Mouse (Mus musculus): ENCODE data around the gene Ephb2. TPM values are rescaled to one million over a fixed set of nuclear protein-coding genes. Genes with fewer than 3 reads are reported as not detected.

The Ephb2 gene
- polyA plus RNA-seq, 1 experiment from 2014 or later, result 4.2 TPM

DNA sequence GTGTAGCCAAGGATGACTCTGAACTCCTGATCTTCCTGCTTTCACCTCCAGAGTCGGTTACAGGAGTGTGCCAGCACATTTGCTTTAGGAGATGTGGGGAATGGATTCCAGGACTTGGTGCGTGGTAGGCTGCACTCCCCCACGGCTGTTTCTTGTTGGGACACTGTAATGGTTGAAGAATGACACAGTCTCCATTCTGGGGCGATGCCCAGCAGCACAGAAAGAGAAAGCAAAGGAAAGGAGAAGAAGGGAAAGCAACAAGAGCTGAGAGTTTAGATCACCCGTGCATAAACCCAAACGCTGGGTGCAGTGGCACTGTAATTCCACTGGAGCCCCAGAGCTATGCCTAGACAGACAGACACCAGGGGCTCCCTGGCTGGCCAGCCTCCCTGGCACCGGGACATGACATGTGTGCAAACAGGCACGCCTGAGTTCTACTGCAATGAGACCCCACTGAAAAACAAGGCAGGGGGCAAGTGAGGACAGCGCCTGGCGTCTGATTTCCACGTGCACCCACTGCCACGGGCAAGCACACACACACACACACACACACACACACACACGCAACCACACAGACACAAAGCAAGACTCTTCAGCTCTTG lies 104.7 kb downstream of the Ephb2 start:
- Histone ChIP-seq H3K9me3 (no peaks in the 10 kb centered on the region), H3K27me3 (ENCODE audit: insufficient read depth, poor library complexity, severe bottlenecking) (peaks cover 20% of the 10 kb centered on the region; the same call in 1 of the 2 replicates), H3K36me3 (no peaks in the 10 kb centered on the region), H3K4me1 (peaks cover 51% of the 10 kb centered on the region), H3K27ac (peak overlapping the region; percentile 67; the same call in 1 of the 2 replicates), H3K4me3 (no peak overlapping the region)
- no peak for DNase-seq (ENCODE audit: low spot score)
- WGBS, result 72% methylated on average over 13 of the region's 13 CpGs

DNA sequence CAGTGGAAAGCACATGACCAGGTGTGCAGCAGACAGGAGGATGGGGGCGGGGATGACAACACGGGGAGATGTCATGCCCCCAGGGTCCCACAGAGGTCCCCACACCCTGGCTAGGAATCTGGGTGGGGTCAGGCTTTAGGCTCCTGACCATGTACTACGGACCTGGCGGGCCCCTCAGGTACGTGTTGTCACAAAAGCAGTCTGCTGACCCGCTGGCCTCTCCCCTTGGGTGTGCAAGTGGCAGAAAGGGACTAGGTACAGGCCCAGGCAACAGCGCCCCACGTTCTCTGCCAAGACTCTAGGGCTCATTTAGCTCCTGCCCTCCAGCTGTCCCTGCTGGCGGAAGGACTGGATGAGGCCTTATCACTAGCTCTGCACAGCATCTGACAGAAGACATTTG lies 105.3 kb downstream of the Ephb2 start:
- Histone ChIP-seq H3K9me3 (no peaks in the 10 kb centered on the region), H3K27ac (peak overlapping the region; percentile 67; the same call in 1 of the 2 replicates), H3K36me3 (no peaks in the 10 kb centered on the region), H3K27me3 (ENCODE audit: insufficient read depth, poor library complexity, severe bottlenecking) (peaks cover 20% of the 10 kb centered on the region; the same call in 1 of the 2 replicates), H3K4me3 (no peak overlapping the region), H3K4me1 (peaks cover 45% of the 10 kb centered on the region)
- 68% methylated on average over 9 of the region's 9 CpGs for WGBS
- DNase-seq (ENCODE audit: low spot score), result no peak

DNA sequence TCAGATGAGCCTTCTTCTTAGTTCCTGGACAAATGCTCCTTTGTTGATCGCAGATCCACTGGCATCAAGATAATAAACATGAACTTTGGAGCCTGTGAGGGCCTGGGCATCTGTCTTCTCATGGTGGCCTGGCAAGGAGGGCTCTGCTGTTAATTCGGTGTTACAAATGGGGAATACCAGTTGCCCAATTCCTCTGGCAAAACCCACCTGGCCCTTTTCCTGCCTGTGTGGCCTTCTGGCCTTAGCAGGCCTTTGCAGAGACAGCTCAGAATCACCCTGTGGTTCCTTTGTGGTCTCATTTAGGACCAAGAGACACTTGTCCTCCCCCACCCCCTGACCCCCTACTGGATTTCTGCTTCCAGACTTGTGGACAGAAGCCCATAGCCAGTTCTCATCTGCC lies 106.2 kb downstream of the Ephb2 start:
- Histone ChIP-seq H3K27me3 (ENCODE audit: insufficient read depth, poor library complexity, severe bottlenecking) (peaks cover 20% of the 10 kb centered on the region; the same call in 1 of the 2 replicates), H3K4me3 (no peak overlapping the region), H3K4me1 (peaks cover 46% of the 10 kb centered on the region), H3K9me3 (no peaks in the 10 kb centered on the region), H3K36me3 (no peaks in the 10 kb centered on the region), H3K27ac (no peak overlapping the region)
- 89% methylated on average over 2 of the region's 2 CpGs for WGBS
- DNase-seq (ENCODE audit: low spot score), result no peak

DNA sequence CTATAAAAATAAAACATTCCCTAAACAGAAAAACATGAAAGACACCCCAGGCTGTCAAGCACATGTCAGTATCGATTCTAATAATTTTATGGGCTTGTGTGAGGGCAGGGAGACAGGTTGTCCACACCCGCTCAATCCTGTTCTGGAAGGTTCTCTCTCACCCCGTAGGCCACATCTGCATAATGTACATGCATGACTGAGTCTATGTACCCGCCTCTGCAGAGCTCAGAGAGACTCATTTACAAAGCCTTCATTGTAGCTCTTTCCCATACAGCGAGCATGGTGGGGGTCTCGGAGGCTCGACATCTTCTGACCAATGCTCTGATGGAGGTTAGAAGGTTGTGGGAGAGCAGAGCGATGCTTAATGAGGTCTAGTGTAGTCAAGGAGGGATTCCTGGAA lies 108.8 kb downstream of the Ephb2 start:
- DNase-seq (ENCODE audit: low spot score), result no peak
- peaks cover 28% of the 10 kb centered on the region for H3K4me1 ChIP-seq
- H3K4me3 ChIP-seq, result no peak overlapping the region
- peaks cover 17% of the 10 kb centered on the region; the same call in 1 of the 2 replicates for H3K27me3 ChIP-seq (ENCODE audit: insufficient read depth, poor library complexity, severe bottlenecking)
- 82% methylated on average over 8 of the region's 8 CpGs for WGBS
- no peak overlapping the region for H3K27ac ChIP-seq
- no peaks in the 10 kb centered on the region for H3K9me3 ChIP-seq
- no peaks in the 10 kb centered on the region for H3K36me3 ChIP-seq

GRCm38 (mm10) chr4:136724731-136725130 lies 111.1 kb downstream of the Ephb2 start:
- Histone ChIP-seq H3K27me3 (ENCODE audit: insufficient read depth, poor library complexity, severe bottlenecking) (peaks cover 15% of the 10 kb centered on the region; the same call in 1 of the 2 replicates), H3K36me3 (no peaks in the 10 kb centered on the region), H3K4me1 (peaks cover 19% of the 10 kb centered on the region), H3K9me3 (no peaks in the 10 kb centered on the region), H3K4me3 (no peak overlapping the region), H3K27ac (no peak overlapping the region)
- no peak for DNase-seq (ENCODE audit: low spot score)
- WGBS, result 72% methylated on average over 17 of the region's 17 CpGs

DNA sequence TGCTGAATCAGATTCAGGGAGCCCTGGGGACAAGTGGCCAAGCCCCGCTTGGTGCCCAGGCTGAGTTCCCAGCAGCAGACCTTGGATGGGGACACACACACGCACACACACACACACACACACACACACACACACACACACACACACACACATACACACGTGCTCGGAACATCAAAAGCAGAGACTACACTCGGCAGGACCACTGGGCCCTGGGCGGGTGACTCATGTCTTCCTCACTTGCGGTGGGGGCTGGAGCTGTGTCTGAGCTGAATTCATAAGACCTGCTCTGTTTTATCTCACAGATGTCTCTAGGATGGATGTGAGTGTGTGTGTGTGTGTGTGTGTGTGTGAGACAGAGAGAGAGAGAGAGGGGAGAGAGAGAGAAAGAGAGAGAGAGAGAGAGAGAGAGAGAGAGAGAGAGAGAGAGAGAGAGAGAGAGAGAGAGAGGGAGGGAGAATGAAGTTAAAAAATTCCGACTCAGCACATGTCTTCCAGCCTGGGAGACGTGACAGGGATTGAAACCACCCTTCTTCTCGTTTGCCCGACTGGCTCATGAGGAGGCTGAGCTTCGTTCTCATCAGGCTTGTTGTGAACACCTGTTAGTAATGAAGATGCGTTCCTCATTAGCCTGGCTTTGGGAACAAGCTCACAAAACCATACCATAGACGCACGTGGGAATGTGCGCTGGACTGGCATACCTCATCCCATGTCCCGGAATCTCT lies 113.3 kb downstream of the Ephb2 start:
- WGBS, result 58% methylated on average over 17 of the region's 17 CpGs
- Histone ChIP-seq H3K27me3 (ENCODE audit: insufficient read depth, poor library complexity, severe bottlenecking) (0 out of 2 replicates have a peak, but pooled peaks cover under 1% of the 10 kb centered on the region), H3K36me3 (no peaks in the 10 kb centered on the region), H3K4me3 (no peak overlapping the region), H3K27ac (no peak overlapping the region), H3K4me1 (peaks cover 19% of the 10 kb centered on the region), H3K9me3 (no peaks in the 10 kb centered on the region)
- DNase-seq (ENCODE audit: low spot score), result no peak

DNA sequence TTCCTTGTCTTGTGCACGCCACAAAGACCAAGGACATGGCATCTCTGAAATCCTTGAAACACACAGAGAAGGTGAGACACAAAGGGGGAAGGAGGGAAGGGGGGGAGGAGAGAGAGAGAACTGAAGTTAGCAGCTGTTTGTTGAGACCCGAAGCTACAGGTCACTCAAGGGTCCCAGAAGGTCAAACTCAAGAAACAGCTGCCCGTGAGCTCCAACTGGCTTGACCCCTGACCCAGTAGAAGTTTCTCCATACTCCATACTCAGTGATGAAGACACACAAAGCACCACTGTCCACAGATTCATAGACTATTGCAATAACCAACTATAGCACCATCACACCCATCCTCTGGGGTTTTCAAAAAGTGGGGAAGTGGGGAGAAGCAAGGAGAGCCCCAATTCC lies 113.9 kb downstream of the Ephb2 start:
- 66% methylated on average over 3 of the region's 3 CpGs for WGBS
- H3K4me1 ChIP-seq, result peaks cover 19% of the 10 kb centered on the region

DNA sequence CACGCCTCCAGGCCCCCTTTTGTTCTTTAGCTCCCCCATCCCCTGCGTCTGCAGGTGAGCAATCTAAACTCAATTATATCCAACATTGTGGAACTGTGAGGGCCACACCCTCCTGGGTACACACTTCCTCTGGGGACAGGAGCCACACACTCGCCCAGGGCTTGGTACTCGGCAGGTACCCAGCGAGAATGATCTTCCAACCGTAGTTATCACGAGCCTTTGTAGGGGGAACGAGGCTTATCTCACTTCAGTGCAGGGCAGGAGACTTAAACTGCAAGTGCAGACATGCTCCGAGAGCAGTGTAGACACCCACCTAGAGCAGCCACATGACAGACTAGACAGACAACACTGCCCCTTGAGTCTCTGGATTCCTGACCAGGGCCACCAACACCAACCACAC lies 115.8 kb downstream of the Ephb2 start:
- Histone ChIP-seq H3K27me3 (ENCODE audit: insufficient read depth, poor library complexity, severe bottlenecking) (peaks cover 16% of the 10 kb centered on the region; the same call in 1 of the 2 replicates), H3K4me3 (no peak overlapping the region), H3K9me3 (no peaks in the 10 kb centered on the region), H3K4me1 (peaks cover 26% of the 10 kb centered on the region), H3K27ac (no peak overlapping the region), H3K36me3 (no peaks in the 10 kb centered on the region)
- 46% methylated on average over 9 of the region's 9 CpGs for WGBS
- no peak for DNase-seq (ENCODE audit: low spot score)

More for the DNA sequence above, 113.9 kb downstream of the Ephb2 start:
- H3K9me3 ChIP-seq, result no peaks in the 10 kb centered on the region
- 0 out of 2 replicates have a peak, but pooled peaks cover 7% of the 10 kb centered on the region for H3K27me3 ChIP-seq (ENCODE audit: insufficient read depth, poor library complexity, severe bottlenecking)
- DNase-seq (ENCODE audit: low spot score), result no peak
- no peak overlapping the region for H3K4me3 ChIP-seq
- H3K27ac ChIP-seq, result no peak overlapping the region
- H3K36me3 ChIP-seq, result no peaks in the 10 kb centered on the region

- Histone ChIP-seq H3K4me3 (no peak overlapping the region), H3K9me3 (no peaks in the 10 kb centered on the region), H3K27ac (no peak overlapping the region), H3K27me3 (ENCODE audit: insufficient read depth, poor library complexity, severe bottlenecking) (peaks cover 24% of the 10 kb centered on the region; the same call in 1 of the 2 replicates), H3K36me3 (no peaks in the 10 kb centered on the region), H3K4me1 (peaks cover 21% of the 10 kb centered on the region)
- WGBS, result 88% methylated on average over 14 of the region's 14 CpGs
- no peak for DNase-seq (ENCODE audit: low spot score)
Measured at GRCm38 (mm10) chr4:136718193-136718986, 117.4 kb downstream of the Ephb2 start.

GRCm38 (mm10) chr4:136716561-136716972 lies 119.2 kb downstream of the Ephb2 start:
- no peak for DNase-seq (ENCODE audit: low spot score)
- no peaks in the 10 kb centered on the region for H3K36me3 ChIP-seq
- peaks cover 28% of the 10 kb centered on the region; the same call in 1 of the 2 replicates for H3K27me3 ChIP-seq (ENCODE audit: insufficient read depth, poor library complexity, severe bottlenecking)
- H3K4me1 ChIP-seq, result peaks cover 25% of the 10 kb centered on the region
- H3K27ac ChIP-seq, result no peak overlapping the region; the same call in 1 of the 2 replicates
- no peaks in the 10 kb centered on the region for H3K9me3 ChIP-seq
- H3K4me3 ChIP-seq, result no peak overlapping the region
- 87% methylated on average over 7 of the region's 7 CpGs for WGBS

GRCm38 (mm10) chr4:136714530-136714929 lies 121.3 kb downstream of the Ephb2 start:
- no peaks in the 10 kb centered on the region for H3K9me3 ChIP-seq
- H3K27me3 ChIP-seq (ENCODE audit: insufficient read depth, poor library complexity, severe bottlenecking), result peaks cover 35% of the 10 kb centered on the region
- DNase-seq (ENCODE audit: low spot score), result no peak
- 78% methylated on average over 6 of the region's 6 CpGs for WGBS
- no peak overlapping the region for H3K4me3 ChIP-seq
- H3K36me3 ChIP-seq, result no peaks in the 10 kb centered on the region
- H3K27ac ChIP-seq, result no peak overlapping the region
- peaks cover 17% of the 10 kb centered on the region for H3K4me1 ChIP-seq

DNA sequence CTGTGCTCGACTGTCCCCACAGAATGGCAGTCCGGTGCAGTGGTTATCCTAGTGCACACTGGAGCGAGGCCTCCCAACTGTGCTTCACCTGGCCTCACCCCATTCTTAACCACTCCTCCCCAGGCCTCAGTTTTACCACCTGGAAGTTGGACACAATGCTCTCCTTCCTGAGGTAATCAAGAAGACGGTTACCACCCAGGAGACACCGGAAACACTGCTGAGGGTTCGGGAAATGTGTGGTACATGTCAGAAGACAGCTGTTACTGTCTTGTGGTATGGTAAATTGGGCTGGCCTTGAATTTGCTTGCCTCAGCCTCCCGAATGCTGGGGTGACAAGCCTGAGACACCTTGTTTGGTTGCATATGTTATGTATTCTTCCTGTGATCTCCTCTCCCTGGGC lies 121.9 kb downstream of the Ephb2 start:
- Histone ChIP-seq H3K27ac (no peak overlapping the region), H3K4me1 (peaks cover 22% of the 10 kb centered on the region), H3K36me3 (no peaks in the 10 kb centered on the region)

More for the DNA sequence above, 121.9 kb downstream of the Ephb2 start:
- DNase-seq (ENCODE audit: low spot score), result no peak
- H3K27me3 ChIP-seq (ENCODE audit: insufficient read depth, poor library complexity, severe bottlenecking), result peaks cover 39% of the 10 kb centered on the region
- no peaks in the 10 kb centered on the region for H3K9me3 ChIP-seq
- H3K4me3 ChIP-seq, result no peak overlapping the region
- WGBS, result 89% methylated on average over 7 of the region's 7 CpGs

All from heart, embryonic 10.5 days (tissue).